8 mouse cellular contexts compared by ENCODE assay signal in genomic region chr1:105780457-105781364, GRCm38 (mm10). TPM values are rescaled to one million over a fixed set of nuclear protein-coding genes. Genes with fewer than 3 reads are reported as not detected.
DNase-seq lines count a peak whose midpoint lies in the region; ATAC-seq and TF ChIP-seq lines count a peak whose summit lies in the region.

Gene Tnfrsf11a, plus strand, starts transcription at chr1:105780718.

- H3K4me2 ChIP-seq in hindbrain, embryonic 12.5 days (replicated peaks): peak within 1 kb of the TSS; percentile 93
- peak within 1 kb of the TSS; percentile 93 for H3K4me2 ChIP-seq in lung, postnatal 0 days (replicated peaks; ENCODE audit: low read depth, low read length)

- no peaks in the 10 kb centered on the region; the same call in none of the 2 replicates for H3K27me3 ChIP-seq in ES-Bruce4 (ENCODE audit: control insufficient read depth, insufficient read depth, low read length, poor library complexity, severe bottlenecking)
- H3K27me3 ChIP-seq in cerebellum, adult 2 months (ENCODE audit: control insufficient read depth, insufficient read depth, low read length): no peaks in the 10 kb centered on the region
- peaks cover 31% of the 10 kb centered on the region for H3K27me3 ChIP-seq in hindbrain, embryonic 12.5 days
- no peaks in the 10 kb centered on the region; the same call in none of the 2 replicates for H3K27me3 ChIP-seq in lung, postnatal 0 days (replicated peaks; ENCODE audit: insufficient read depth, low read length)

- peak; percentile 41 for TF ChIP-seq CTCF in ES-Bruce4 (IDR thresholded peaks at IDR 0.05; ENCODE audit: low read depth, low read length)
- TF ChIP-seq CTCF in cerebellum, adult 2 months (IDR thresholded peaks at IDR 0.05; ENCODE audit: borderline replicate concordance, insufficient read depth, low read depth, low read length): peak; percentile 45; the same call in 1 of the 2 replicates
- peak; percentile 65 for TF ChIP-seq CTCF in lung, postnatal 0 days (IDR thresholded peaks at IDR 0.05)

- H3K9ac ChIP-seq in ES-Bruce4 (ENCODE audit: low read depth, poor library complexity, severe bottlenecking): peak within 1 kb of the TSS; percentile 79
- peak within 1 kb of the TSS; percentile 62 for H3K9ac ChIP-seq in hindbrain, embryonic 12.5 days
- peak within 1 kb of the TSS; percentile 27; the same call in 1 of the 2 replicates for H3K9ac ChIP-seq in lung, postnatal 0 days (replicated peaks; ENCODE audit: low read depth)

- peak within 1 kb of the TSS; percentile 86 for H3K4me3 ChIP-seq in ES-Bruce4 (ENCODE audit: low read depth, low read length)
- peak within 1 kb of the TSS; percentile 70 for H3K4me3 ChIP-seq in cerebellum, adult 2 months (replicated peaks; ENCODE audit: insufficient read depth, low read depth, low read length)
- peak within 1 kb of the TSS; percentile 58 for H3K4me3 ChIP-seq in hindbrain, embryonic 12.5 days
- H3K4me3 ChIP-seq in lung, postnatal 0 days (ENCODE audit: low read depth, low read length): peak within 1 kb of the TSS; percentile 53

- H3K9me3 ChIP-seq in ES-Bruce4 (replicated peaks; ENCODE audit: control insufficient read depth, insufficient read depth, low read length, poor library complexity, severe bottlenecking): no peaks in the 10 kb centered on the region
- no peaks in the 10 kb centered on the region for H3K9me3 ChIP-seq in hindbrain, embryonic 12.5 days (replicated peaks)
- no peaks in the 10 kb centered on the region for H3K9me3 ChIP-seq in lung, postnatal 0 days (ENCODE audit: low read length)

- peak; percentile 74 to 79 for DNase-seq in cerebellum, adult 2 months
- peak; percentile 38 to 43 for DNase-seq in frontal cortex, postnatal 25 days (ENCODE audit: low spot score in 2 of 2)
- peak; percentile 26 to 33 for DNase-seq in layer of hippocampus, postnatal 14 days (ENCODE audit: low spot score in 2 of 2)
- peak; percentile 69 for DNase-seq in lung, postnatal 0 days (ENCODE audit: low spot score)
- peak; percentile 12 for DNase-seq in ovary, adult 18-20 months (ENCODE audit: low spot score)
- peak; percentile 40 for DNase-seq in thymus, postnatal 0 days (ENCODE audit: low spot score)

- TF ChIP-seq EP300 in ES-Bruce4 (IDR thresholded peaks at IDR 0.05; ENCODE audit: insufficient read depth, low read depth, low read length): no peak
- no peak for TF ChIP-seq EP300 in lung, postnatal 0 days (IDR thresholded peaks at IDR 0.05)

- no peak within 1 kb of the TSS for H3K27ac ChIP-seq in ES-Bruce4 (ENCODE audit: insufficient read depth, low read length)
- H3K27ac ChIP-seq in cerebellum, adult 2 months (ENCODE audit: insufficient read depth, low read length): no peak within 1 kb of the TSS
- H3K27ac ChIP-seq in hindbrain, embryonic 12.5 days: no peak within 1 kb of the TSS
- H3K27ac ChIP-seq in lung, postnatal 0 days (ENCODE audit: low read length): no peak within 1 kb of the TSS

- 2% methylated on average over 76 of the region's 77 CpGs for WGBS in cerebellum, adult 2 months
- 3% methylated on average over 68 of the region's 77 CpGs for WGBS in hindbrain, embryonic 12.5 days
- WGBS in lung, postnatal 0 days: 4% methylated on average over 42 of the region's 77 CpGs

- no peak for TF ChIP-seq POLR2A in ES-Bruce4 (IDR thresholded peaks at IDR 0.05; ENCODE audit: insufficient read depth, low read length)
- TF ChIP-seq POLR2A in cerebellum, adult 2 months (IDR thresholded peaks at IDR 0.05; ENCODE audit: borderline replicate concordance, insufficient read depth, low read length): no peak

- no peaks in the 10 kb centered on the region for H3K36me3 ChIP-seq in ES-Bruce4 (ENCODE audit: control insufficient read depth, insufficient read depth, low read length, poor library complexity, severe bottlenecking)
- no peaks in the 10 kb centered on the region for H3K36me3 ChIP-seq in hindbrain, embryonic 12.5 days
- H3K36me3 ChIP-seq in lung, postnatal 0 days (ENCODE audit: insufficient read depth, low read length): no peaks in the 10 kb centered on the region

- peak; percentile 80 for ATAC-seq in hindbrain, embryonic 12.5 days (ENCODE audit: low FRiP score)
- ATAC-seq in lung, postnatal 0 days: peak; percentile 89

- H3K4me1 ChIP-seq in ES-Bruce4 (ENCODE audit: control insufficient read depth, insufficient read depth, low read length): no peaks in the 10 kb centered on the region
- H3K4me1 ChIP-seq in cerebellum, adult 2 months (ENCODE audit: control insufficient read depth, insufficient read depth, low read length): no peaks in the 10 kb centered on the region
- peaks cover 4% of the 10 kb centered on the region; the same call in 1 of the 2 replicates for H3K4me1 ChIP-seq in hindbrain, embryonic 12.5 days
- no peaks in the 10 kb centered on the region; the same call in 1 of the 2 replicates for H3K4me1 ChIP-seq in lung, postnatal 0 days (ENCODE audit: insufficient read depth, low read depth, low read length)

RNA-seq across cellular contexts. Expression of gene Tnfrsf11a, which starts in this region (rescaled TPM):
- 1.1 and 2.1 TPM in 2 replicates for polyA plus RNA-seq in ES-Bruce4 (2011; ENCODE audit: insufficient read depth, insufficient read length, low read depth, missing spikeins)
- polyA plus RNA-seq in cerebellum, adult 2 months (2012; rRNA removed): 1.4 and 1.6 TPM in 2 replicates
- polyA plus RNA-seq in hindbrain, embryonic 12.5 days (2016; fragmentation: Nextera tagmentation; extraction: Ambion mirVana): 0.30 and 0.52 TPM in 2 replicates
- 1 to 10 TPM; 3.2 TPM for total RNA-seq in layer of hippocampus, postnatal 14 days (2021)
- 1.9 and 2.2 TPM in 2 replicates for polyA plus RNA-seq in lung, postnatal 0 days (2015; fragmentation: Nextera tagmentation; extraction: Ambion mirVana)
- polyA plus RNA-seq in thymus, postnatal 0 days (2015; fragmentation: Nextera tagmentation; extraction: Ambion mirVana): 3.7 TPM in 2 replicates

Comparison
In these comparisons a context has a peak if more than half of its experiments do, and no peak if none do; other contexts are left out.
1. Peak in ATAC-seq, H3K4me3 ChIP-seq, H3K9ac ChIP-seq and H3K4me2 ChIP-seq in hindbrain, embryonic 12.5 days; RNA of the gene not detected or under 1 TPM.
2. H3K9ac ChIP-seq: peak in every context shown above with its lines; median percentile 79 in ES-Bruce4; 62 in hindbrain, embryonic 12.5 days; 27 in lung, postnatal 0 days.
3. DNase-seq: peak in every context shown above with its lines; median percentile 76 in cerebellum, adult 2 months; 69 in lung, postnatal 0 days; 40 in frontal cortex, postnatal 25 days; 40 in thymus, postnatal 0 days; 30 in layer of hippocampus, postnatal 14 days; 12 in ovary, adult 18-20 months.